Mouse (Mus musculus) intestine, embryonic 16.5 days (tissue): ENCODE measurements at regions not wholly inside any gene's neighbourhood (a gene's known extent, or its start where the extent isn't known, plus 50 kb on each side); places are given as distances from the start of the nearest gene placed in this dataset.

Experiments
- ATAC-seq: fragments of 200-750 bp; cut with Nextera tagmentation; 2 replicates; pipeline ENCODE4 v1.8.0; 2017; ENCODE audit warnings: moderate TSS enrichment, moderate library complexity
- H3K27ac ChIP-seq: fragments of 300-500 bp; sonication (generic); 2 replicates; pipeline ENCODE4 v1.5.1; 2014; ENCODE audit warnings: mild to moderate bottlenecking, low read length
- H3K27me3 ChIP-seq: fragments of 300-500 bp; sonication (generic); replicated peaks from 2 replicates; pipeline ENCODE4 v1.6.1; 2014; ENCODE audit warnings: low read length, control low read depth, mixed read lengths; ENCODE audit not compliant: control insufficient read depth, insufficient read depth
- H3K36me3 ChIP-seq: fragments of 300-500 bp; sonication (generic); 2 replicates; pipeline ENCODE4 v1.6.1; 2014; ENCODE audit warnings: low read length, control low read depth; ENCODE audit not compliant: control insufficient read depth, insufficient read depth
- H3K4me1 ChIP-seq: fragments of 300-500 bp; sonication (generic); 2 replicates; pipeline ENCODE4 v1.6.1; 2014; ENCODE audit warnings: low read length, control low read depth, mixed read lengths; ENCODE audit not compliant: control insufficient read depth, insufficient read depth
- H3K4me2 ChIP-seq: fragments of 300-500 bp; sonication (generic); 2 replicates; pipeline ENCODE4 v1.6.1; 2014; ENCODE audit warnings: low read depth, low read length, control low read depth
- H3K4me3 ChIP-seq: fragments of 300-500 bp; sonication (generic); 2 replicates; pipeline ENCODE4 v1.5.1; 2014; ENCODE audit warnings: mild to moderate bottlenecking, low read length
- H3K9ac ChIP-seq: fragments of 300-500 bp; sonication (generic); 2 replicates; pipeline ENCODE4 v1.6.1; 2014; ENCODE audit warnings: low read depth, low read length
- H3K9me3 ChIP-seq: fragments of 300-500 bp; sonication (generic); 2 replicates; pipeline ENCODE4 v1.6.1; 2016; ENCODE audit warnings: low read length, control low read depth; ENCODE audit not compliant: control insufficient read depth
- WGBS: fragments of 180-500 bp; shearing (Covaris S2); extraction: QIAGEN DNeasy Blood & Tissue Kit; methylation state at CpG from one replicate; pipeline ENCODE4 v1.1.7; 2014; 5-methylcytosine and 5-hydroxymethylcytosine counted together

- no peaks in the 10 kb centered on the region for H3K4me1 ChIP-seq
- no peak overlapping the region for H3K4me3 ChIP-seq
- no peak overlapping the region for H3K27ac ChIP-seq
- H3K27me3 ChIP-seq = no peaks in the 10 kb centered on the region
- H3K36me3 ChIP-seq = no peaks in the 10 kb centered on the region
- no peak overlapping the region for H3K9ac ChIP-seq
- ATAC-seq = no peak
- no peaks in the 10 kb centered on the region for H3K9me3 ChIP-seq
- no peak overlapping the region for H3K4me2 ChIP-seq
Observed at GRCm38 (mm10) chr11:12847793-12848192, 383.0 kb upstream of the Cobl start.

- H3K27ac ChIP-seq = no peak overlapping the region
Observed at GRCm38 (mm10) chr11:12843631-12844423, 379.1 kb upstream of the Cobl start.

GRCm38 (mm10) chr11:12841393-12841792 lies 376.6 kb upstream of the Cobl start:
- H3K27ac ChIP-seq = no peak overlapping the region
- no peak overlapping the region for H3K9ac ChIP-seq
- ATAC-seq = no peak
- H3K27me3 ChIP-seq = no peaks in the 10 kb centered on the region
- H3K4me1 ChIP-seq = no peaks in the 10 kb centered on the region
- WGBS = 77% methylated on average over 2 of the region's 2 CpGs
- H3K4me3 ChIP-seq = no peak overlapping the region
- no peaks in the 10 kb centered on the region for H3K36me3 ChIP-seq
- H3K9me3 ChIP-seq = no peaks in the 10 kb centered on the region
- H3K4me2 ChIP-seq = no peak overlapping the region

More at GRCm38 (mm10) chr11:12843631-12844423, 379.1 kb upstream of the Cobl start:
- H3K4me3 ChIP-seq = no peak overlapping the region
- no peak for ATAC-seq
- no peaks in the 10 kb centered on the region for H3K9me3 ChIP-seq
- H3K4me2 ChIP-seq = no peak overlapping the region
- H3K4me1 ChIP-seq = no peaks in the 10 kb centered on the region
- H3K27me3 ChIP-seq = no peaks in the 10 kb centered on the region
- no peaks in the 10 kb centered on the region for H3K36me3 ChIP-seq
- H3K9ac ChIP-seq = no peak overlapping the region

- no peak for ATAC-seq
- H3K9ac ChIP-seq = no peak overlapping the region
- no peaks in the 10 kb centered on the region for H3K27me3 ChIP-seq
- no peaks in the 10 kb centered on the region for H3K9me3 ChIP-seq
- H3K4me2 ChIP-seq = no peak overlapping the region
- no peaks in the 10 kb centered on the region for H3K4me1 ChIP-seq
- 62% methylated on average over 2 of the region's 2 CpGs for WGBS
- H3K27ac ChIP-seq = no peak overlapping the region
- H3K36me3 ChIP-seq = no peaks in the 10 kb centered on the region
- no peak overlapping the region for H3K4me3 ChIP-seq
Observed at GRCm38 (mm10) chr11:12837920-12838319, 373.2 kb upstream of the Cobl start.

DNA sequence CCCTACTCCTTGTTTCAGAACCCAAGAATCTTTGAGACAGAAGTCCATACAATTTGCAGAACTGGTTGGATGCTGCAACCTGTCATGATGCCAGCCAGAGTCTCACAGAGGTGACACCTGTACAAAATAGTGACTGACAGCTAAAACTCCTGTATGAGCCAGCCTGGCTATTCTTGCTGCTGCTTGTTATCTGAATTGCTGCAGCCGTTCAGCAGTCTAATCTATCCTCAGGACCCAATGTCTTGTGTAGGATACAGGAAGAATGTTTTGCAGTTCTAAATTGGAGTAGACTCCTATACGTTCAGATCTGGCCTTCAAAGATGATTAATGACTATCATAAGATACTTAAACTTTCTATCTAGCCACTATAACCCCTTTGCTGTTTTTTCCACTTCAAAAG lies 372.6 kb upstream of the Cobl start:
- ATAC-seq = no peak
- H3K27ac ChIP-seq = no peak overlapping the region
- H3K36me3 ChIP-seq = no peaks in the 10 kb centered on the region
- no peaks in the 10 kb centered on the region for H3K9me3 ChIP-seq
- no peak overlapping the region for H3K4me2 ChIP-seq
- no peak overlapping the region for H3K9ac ChIP-seq
- H3K4me3 ChIP-seq = no peak overlapping the region
- no peaks in the 10 kb centered on the region for H3K27me3 ChIP-seq
- no peaks in the 10 kb centered on the region for H3K4me1 ChIP-seq
- 41% methylated on average over 2 of the region's 2 CpGs for WGBS

DNA sequence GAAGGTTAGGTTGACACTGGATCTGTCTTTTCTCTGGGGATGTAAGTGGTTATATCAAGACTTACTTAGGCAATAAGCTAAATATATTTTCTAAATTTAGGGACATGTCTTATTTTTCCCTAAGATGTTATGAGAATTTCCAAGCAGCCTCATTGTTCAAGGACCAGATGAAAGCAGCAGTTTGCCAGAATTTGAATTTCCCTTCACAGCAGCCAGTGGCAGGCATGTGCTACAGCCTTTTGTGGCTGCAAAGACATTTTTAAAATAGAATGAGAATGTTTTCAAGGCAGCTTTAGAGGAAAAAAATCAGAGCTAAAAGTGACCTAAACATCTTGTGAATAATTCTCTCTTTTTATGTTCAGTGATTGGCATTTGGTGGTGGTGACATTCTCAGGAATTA lies 371.6 kb upstream of the Cobl start:
- H3K9ac ChIP-seq = no peak overlapping the region

GRCm38 (mm10) chr11:12812021-12812420 lies 347.3 kb upstream of the Cobl start:
- H3K27ac ChIP-seq = no peak overlapping the region
- H3K9me3 ChIP-seq = no peaks in the 10 kb centered on the region
- H3K4me3 ChIP-seq = no peak overlapping the region
- no peak overlapping the region for H3K9ac ChIP-seq
- no peak overlapping the region for H3K4me2 ChIP-seq
- ATAC-seq = no peak
- no peaks in the 10 kb centered on the region for H3K36me3 ChIP-seq
- no peaks in the 10 kb centered on the region for H3K27me3 ChIP-seq
- H3K4me1 ChIP-seq = no peaks in the 10 kb centered on the region

More for the DNA sequence above, 371.6 kb upstream of the Cobl start:
- Histone ChIP-seq H3K27me3 (no peaks in the 10 kb centered on the region), H3K4me1 (no peaks in the 10 kb centered on the region), H3K4me3 (no peak overlapping the region), H3K36me3 (no peaks in the 10 kb centered on the region), H3K27ac (no peak overlapping the region), H3K4me2 (no peak overlapping the region), H3K9me3 (no peaks in the 10 kb centered on the region)
- no peak for ATAC-seq

DNA sequence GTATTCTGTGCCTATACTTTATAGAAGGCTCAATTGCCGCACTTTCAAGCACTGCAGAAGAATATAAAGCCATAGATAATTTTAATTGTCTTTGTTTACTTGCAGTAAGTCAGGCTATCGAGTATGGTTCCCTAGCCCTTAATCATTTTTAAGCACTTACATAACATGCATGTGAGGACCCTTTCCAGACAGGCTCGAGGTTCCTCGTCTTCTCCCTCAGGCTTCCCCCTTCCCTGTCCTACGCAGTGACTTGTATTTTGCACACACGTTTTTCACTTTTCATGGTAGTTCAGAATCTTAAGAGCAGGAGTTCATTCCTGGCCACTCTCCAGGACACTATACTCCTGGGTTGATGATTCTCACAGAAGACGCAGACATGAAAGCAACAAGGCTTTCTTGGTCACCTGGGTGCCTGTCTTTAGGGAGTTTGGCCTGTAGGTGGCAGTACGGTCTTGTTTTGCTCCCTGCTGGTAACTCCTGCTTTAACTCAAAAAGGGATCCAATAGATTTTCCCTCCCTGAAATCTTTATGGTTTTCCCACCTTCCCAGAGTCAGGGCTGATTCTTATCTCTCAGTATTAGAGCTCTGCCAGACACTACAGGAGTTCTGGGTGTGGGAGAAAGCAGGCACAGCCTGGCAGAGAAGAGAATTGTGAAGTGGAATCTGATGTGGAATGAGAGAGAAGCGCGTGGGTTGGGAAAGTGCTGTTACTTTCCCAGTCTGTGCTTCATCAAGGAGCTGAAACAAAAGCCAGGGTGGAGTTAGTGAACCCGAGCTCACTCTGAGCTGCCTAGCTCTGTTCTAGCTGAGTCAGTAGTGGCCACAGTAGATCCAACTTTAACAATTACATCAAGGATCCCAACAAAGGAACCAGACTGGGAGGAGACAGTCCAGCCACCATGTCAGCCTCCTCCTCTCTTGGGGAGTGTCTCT lies 346.5 kb upstream of the Cobl start:
- Histone ChIP-seq H3K9me3 (no peaks in the 10 kb centered on the region), H3K27ac (no peak overlapping the region), H3K4me2 (no peak overlapping the region), H3K4me1 (no peaks in the 10 kb centered on the region), H3K4me3 (no peak overlapping the region), H3K27me3 (no peaks in the 10 kb centered on the region), H3K36me3 (no peaks in the 10 kb centered on the region), H3K9ac (no peak overlapping the region)
- 30% methylated on average over 11 of the region's 11 CpGs for WGBS
- peak; percentile 89 for ATAC-seq
